Mouse (Mus musculus) brain, embryonic 14.5 days (tissue): ENCODE measurements around the gene Spem1. TPM values are rescaled to one million over a fixed set of nuclear protein-coding genes. Genes with fewer than 3 reads are reported as not detected.

Experiments used
- DNase-seq: peaks from one replicate; pipeline ENCODE4 v3.0.0-alpha.2; 2011; ENCODE audit warnings: low read depth
- CTCF ChIP-seq: fragments of 200-500 bp; IDR thresholded peaks from 2 replicates; pipeline ENCODE4 v1.5.1; 2012; ENCODE audit warnings: inconsistent platforms, mild to moderate bottlenecking, moderate library complexity, borderline replicate concordance; ENCODE audit not compliant: insufficient read depth, insufficient read length; ENCODE audit errors: extremely low read depth
- POLR2A ChIP-seq: fragments of 200-500 bp; IDR thresholded peaks from 2 replicates; pipeline ENCODE4 v1.6.1; 2012; ENCODE audit warnings: mild to moderate bottlenecking, inconsistent platforms, borderline replicate concordance; ENCODE audit not compliant: poor library complexity, insufficient read depth, insufficient read length, severe bottlenecking; ENCODE audit errors: extremely low read depth
- polyA plus RNA-seq: library from polyadenylated mRNA; depleted of rRNA; stranded (reverse); fragments of >200 nt; gene quantifications from 2 replicates; pipeline ENCODE4 v1.2.3, GENCODE M21; 2012; rRNA removed

Spem1 gene
- polyA plus RNA-seq, 1 experiment = 1.3 TPM

DNA sequence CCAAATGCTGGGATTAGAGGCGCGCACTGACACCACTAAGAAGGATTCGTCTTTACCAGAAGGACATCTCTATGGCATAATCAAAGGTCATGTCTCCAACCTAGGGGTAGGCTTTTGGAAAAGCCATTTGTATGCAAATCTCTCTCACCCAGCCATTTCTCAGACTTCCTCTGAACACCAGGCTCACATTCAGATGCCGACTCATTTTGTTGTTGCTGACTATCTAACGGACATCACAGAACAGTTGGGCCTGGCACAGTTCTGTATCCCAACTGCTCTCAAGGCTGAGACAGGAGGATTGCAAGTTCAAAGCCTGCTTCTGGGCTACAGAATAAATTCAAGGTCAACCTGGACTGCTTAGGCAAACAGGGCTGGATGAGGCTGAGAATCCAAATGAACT, 34.7 kb downstream of the Spem1 start:
- TF ChIP-seq POLR2A = no peak
- TF ChIP-seq CTCF = no peak
- no peak for DNase-seq

DNA sequence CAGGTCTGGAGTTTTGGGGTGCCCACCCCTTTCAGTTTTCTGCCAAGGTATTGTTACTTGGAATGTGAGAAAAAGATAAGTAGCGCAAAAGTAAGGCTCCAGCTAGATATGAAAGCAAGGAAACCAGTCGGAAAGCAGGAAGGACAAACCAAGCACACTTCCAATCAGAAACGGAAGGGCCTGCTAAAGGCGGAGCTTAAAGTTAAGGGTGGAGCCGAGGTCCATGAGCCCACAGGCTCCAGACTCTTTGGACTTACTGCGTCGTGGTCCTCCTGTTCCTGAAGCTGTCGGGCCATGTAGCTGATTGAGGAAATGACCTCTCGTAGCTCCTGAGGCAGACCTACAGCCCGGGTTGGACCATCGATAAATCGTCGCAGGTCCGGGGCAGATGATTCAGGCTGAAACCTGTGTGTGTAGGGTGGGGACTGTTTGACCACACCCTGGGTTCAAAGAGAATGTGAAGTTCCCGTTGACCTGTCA, 37.1 kb downstream of the Spem1 start:
- no peak for TF ChIP-seq CTCF
- no peak for TF ChIP-seq POLR2A
- no peak for DNase-seq

DNA sequence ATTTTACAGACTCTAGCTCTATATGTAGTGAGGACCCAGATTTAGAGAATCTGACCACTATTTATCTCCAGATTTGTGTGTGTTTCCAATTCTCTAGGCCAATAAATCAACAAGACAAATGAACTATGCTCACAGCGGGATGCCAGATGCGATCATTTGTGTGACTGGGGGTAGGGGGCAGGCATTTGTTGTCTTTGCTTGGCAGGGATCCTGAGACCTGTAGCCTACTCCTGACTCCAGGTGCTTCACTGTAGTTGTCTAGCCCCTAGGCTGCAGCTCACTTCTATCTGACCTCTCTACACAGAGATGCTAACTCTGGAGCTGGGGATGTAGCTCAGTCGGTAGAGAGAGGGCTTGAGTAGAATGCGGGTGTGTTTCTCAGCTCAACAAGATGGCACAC, 40.2 kb downstream of the Spem1 start:
- no peak for TF ChIP-seq POLR2A
- no peak for DNase-seq

DNA sequence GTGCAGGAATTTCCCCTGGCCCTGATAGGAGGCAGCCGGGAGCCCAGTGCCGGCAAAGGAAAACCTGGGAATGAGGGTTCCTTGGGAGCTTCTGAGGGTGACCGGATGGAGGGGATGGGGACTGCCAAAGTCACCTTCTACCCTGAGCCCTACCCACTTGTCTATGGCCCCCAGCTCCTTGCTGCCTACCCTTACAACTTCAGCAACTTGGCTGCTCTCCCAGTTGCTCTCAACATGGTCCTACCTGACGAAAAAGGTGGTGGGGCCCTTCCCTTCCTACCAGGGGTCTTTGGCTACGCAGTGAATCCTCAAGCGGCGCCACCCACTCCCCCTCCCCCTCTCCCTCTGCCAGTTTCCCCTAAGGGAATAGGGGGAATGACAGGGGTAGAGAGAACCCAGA, 43.0 kb downstream of the Spem1 start:
- DNase-seq = no peak
- no peak for TF ChIP-seq CTCF
- TF ChIP-seq POLR2A = no peak

DNA sequence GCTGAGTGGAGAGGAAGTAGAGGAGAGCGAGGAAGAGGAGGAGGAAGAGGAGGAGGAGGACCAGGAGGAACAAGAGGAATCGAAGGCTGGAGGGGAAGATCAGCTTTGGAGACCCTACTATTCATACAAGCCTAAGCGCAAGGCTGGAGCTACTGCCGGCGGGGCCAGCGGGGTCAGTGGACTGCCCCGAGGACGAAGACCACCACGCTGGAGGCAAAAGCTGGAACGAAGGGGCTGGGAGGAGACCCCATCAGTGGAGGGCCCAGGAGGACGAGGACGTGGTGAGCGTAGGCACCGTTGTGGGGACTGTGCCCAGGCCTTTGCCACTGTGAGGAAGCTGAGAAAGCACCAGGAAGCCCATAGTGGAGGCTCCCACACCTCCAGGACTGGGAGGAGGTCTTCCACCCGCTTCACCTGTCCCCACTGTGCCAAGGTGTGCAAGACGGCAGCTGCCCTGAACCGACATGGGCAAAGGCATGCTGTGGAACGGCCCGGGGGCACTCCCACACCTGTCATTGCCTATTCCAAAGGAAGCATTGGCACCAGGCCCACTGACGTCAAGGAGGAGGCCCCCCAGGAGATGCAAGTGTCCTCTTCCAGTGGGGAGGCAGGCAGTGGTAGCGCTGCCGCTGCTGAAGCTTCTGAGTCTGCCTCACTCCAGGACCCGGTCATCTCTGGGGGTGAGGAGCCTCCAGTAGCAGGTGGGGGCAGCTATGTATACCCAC, 43.6 kb downstream of the Spem1 start:
- TF ChIP-seq POLR2A = no peak
- no peak for TF ChIP-seq CTCF
- DNase-seq = no peak

DNA sequence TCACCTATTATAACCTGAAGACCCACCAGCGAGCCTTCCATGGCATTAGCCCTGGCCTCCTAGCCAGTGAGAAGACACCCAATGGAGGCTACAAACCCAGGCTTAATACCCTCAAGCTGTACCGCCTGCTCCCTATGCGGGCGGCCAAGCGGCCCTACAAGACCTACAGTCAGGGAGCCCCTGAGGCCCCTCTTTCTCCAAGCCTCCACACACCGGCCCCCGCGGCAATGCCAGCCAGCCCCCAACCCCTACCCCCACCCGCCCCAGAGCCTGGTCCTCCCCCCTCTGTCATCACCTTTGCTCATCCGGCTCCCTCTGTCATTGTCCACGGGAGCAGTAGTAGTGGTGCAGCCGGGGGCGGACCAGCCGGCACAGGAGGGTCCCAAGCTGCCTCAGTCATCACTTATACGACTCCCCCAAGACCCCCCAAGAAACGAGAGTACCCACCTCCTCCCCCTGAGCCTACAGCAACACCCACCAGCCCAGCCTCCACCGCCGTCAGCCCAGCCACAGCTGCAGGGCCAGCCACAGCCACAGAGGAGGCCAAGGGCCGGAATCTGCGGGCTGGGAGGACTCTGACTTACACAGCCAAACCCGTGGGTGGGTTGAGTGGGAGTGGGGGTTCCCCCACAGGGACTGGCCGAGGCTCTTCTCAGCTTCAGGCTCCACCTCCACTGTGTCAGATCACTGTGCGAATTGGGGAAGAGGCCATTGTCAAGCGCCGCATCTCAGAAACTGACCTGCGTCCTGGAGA, 44.3 kb downstream of the Spem1 start:
- TF ChIP-seq CTCF = no peak
- TF ChIP-seq POLR2A = no peak
- no peak for DNase-seq

DNA sequence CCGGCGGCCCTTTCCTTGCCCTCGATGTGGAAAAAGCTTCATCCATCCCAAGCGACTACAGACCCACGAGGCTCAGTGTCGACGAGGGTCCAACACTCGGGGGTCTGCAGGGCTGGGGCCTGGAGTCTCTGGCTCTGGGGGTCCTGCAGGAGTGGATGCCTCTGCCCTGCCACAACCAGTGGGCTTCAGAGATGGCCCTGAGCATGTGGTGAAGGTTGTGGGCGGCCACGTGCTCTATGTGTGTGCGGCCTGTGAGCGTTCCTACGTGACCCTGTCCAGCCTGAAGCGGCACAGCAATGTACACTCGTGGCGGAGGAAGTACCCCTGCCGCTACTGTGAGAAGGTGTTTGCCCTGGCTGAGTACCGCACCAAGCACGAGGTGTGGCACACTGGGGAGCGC, 45.5 kb downstream of the Spem1 start:
- TF ChIP-seq POLR2A (no peak), CTCF (no peak)

DNA sequence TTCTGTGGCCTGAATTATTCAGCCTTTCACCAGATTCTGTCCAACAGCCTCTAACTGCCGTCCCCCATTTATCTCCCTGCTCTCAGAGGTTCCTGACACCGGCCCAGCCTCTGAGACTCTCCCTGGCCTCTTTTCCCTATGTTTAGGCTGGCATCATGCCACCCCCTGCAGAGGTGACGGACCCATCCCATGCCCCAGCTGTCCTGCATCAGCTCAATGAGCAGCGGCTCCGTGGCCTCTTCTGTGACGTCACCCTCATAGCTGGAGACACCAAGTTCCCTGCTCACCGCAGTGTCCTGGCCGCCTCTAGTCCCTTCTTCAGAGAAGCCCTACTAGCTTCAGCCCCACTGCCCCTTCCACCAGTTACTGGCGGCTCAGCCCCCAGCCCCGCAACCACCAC, 46.3 kb downstream of the Spem1 start:
- no peak for DNase-seq

More for the DNA sequence above, 45.5 kb downstream of the Spem1 start:
- DNase-seq = no peak

DNA sequence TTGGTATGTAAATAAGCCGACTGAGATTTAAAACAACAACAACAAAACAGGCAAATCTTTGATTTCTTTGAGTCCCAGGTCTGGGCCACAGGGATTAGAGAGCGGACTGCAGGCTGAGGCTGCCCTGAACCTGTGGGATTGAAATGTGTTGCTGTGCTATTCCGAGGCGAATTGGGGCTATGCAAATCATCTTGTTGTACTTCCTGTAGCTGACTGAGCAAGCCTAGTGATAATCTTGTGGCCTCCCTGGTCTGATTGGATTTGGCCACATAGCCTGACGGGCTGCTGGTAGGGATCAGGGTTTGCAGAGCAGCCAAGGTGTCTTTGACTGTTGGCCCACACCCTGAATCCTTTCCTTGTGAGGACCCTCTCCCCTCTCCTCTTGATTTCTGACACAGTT, 47.0 kb downstream of the Spem1 start:
- no peak for DNase-seq
- TF ChIP-seq CTCF (no peak), POLR2A (no peak)

More for the DNA sequence above, 46.3 kb downstream of the Spem1 start:
- no peak for TF ChIP-seq POLR2A
- no peak for TF ChIP-seq CTCF

Other genes starting within 250 kb of the Spem1 start
- 20.9 and 27.0 TPM in 2 replicates for gene Wrap53, start 241.9 kb downstream of the Spem1 start, polyA plus RNA-seq
- 93.6 and 131 TPM in 2 replicates for gene Trp53, start 241.8 kb downstream of the Spem1 start, polyA plus RNA-seq
- gene Atp1b2, start 216.2 kb downstream of the Spem1 start, polyA plus RNA-seq = 44.3 and 74.7 TPM in 2 replicates
- 0.08 TPM in 1 of 2 replicates, not detected in the other for gene Shbg, start 204.3 kb downstream of the Spem1 start, polyA plus RNA-seq
- 13.7 and 17.8 TPM in 2 replicates for gene Sat2, start 200.2 kb downstream of the Spem1 start, polyA plus RNA-seq
- gene Fxr2, start 189.2 kb downstream of the Spem1 start, polyA plus RNA-seq = 129 and 151 TPM in 2 replicates
- gene Sox15, start 166.9 kb downstream of the Spem1 start, polyA plus RNA-seq = 0.42 TPM in 1 of 2 replicates, not detected in the other
- gene Mpdu1, start 159.5 kb downstream of the Spem1 start, polyA plus RNA-seq = 133 and 185 TPM in 2 replicates
- 7.8 and 10.8 TPM in 2 replicates for gene Cd68, start 156.0 kb downstream of the Spem1 start, polyA plus RNA-seq
- gene Eif4a1, start 149.8 kb downstream of the Spem1 start, polyA plus RNA-seq = 894 and 1,040 TPM in 2 replicates
- 139 and 167 TPM in 2 replicates for gene Senp3, start 140.1 kb downstream of the Spem1 start, polyA plus RNA-seq
- gene Tnfsf13, start 136.4 kb downstream of the Spem1 start, polyA plus RNA-seq = 0.55 and 0.71 TPM in 2 replicates
- 5.3 and 6.0 TPM in 2 replicates for gene Tnfsf12, start 126.3 kb downstream of the Spem1 start, polyA plus RNA-seq
- 0.77 and 1.2 TPM in 2 replicates for gene Tnfsfm13, start 126.1 kb downstream of the Spem1 start, polyA plus RNA-seq
- 35.8 and 71.0 TPM in 2 replicates for gene Polr2a, start 63.5 kb downstream of the Spem1 start, polyA plus RNA-seq
- gene Slc35g3, start 60.2 kb downstream of the Spem1 start, polyA plus RNA-seq = 0.68 and 1.1 TPM in 2 replicates
- 10.0 and 12.1 TPM in 2 replicates for gene Zbtb4, start 56.3 kb downstream of the Spem1 start, polyA plus RNA-seq
- 3.0 and 4.2 TPM in 2 replicates for gene Chrnb1, start 26.2 kb downstream of the Spem1 start, polyA plus RNA-seq
- 20.4 and 20.9 TPM in 2 replicates for gene Fgf11, start 20.3 kb downstream of the Spem1 start, polyA plus RNA-seq
- 0.30 and 0.36 TPM in 2 replicates for gene Tmem102, start 16.6 kb downstream of the Spem1 start, polyA plus RNA-seq
- not detected in 2 replicates for gene Gm39566, start 6.9 kb downstream of the Spem1 start, polyA plus RNA-seq
- gene Spem2, start 3.7 kb downstream of the Spem1 start, polyA plus RNA-seq = not detected in 2 replicates
- 123 and 183 TPM in 2 replicates for gene Nlgn2, start 15.6 kb upstream of the Spem1 start, polyA plus RNA-seq
- 167 and 271 TPM in 2 replicates for gene Tmem256, start 16.3 kb upstream of the Spem1 start, polyA plus RNA-seq
- 86.3 and 105 TPM in 2 replicates for gene Plscr3, start 24.2 kb upstream of the Spem1 start, polyA plus RNA-seq
- 0.18 and 0.29 TPM in 2 replicates for gene Tnk1, start 36.5 kb upstream of the Spem1 start, polyA plus RNA-seq
- not detected in 2 replicates for gene Tmem95, start 55.8 kb upstream of the Spem1 start, polyA plus RNA-seq
- 1.6 and 1.9 TPM in 2 replicates for gene Kctd11, start 59.2 kb upstream of the Spem1 start, polyA plus RNA-seq
- gene Acap1, start 73.4 kb upstream of the Spem1 start, polyA plus RNA-seq = 0.59 and 0.82 TPM in 2 replicates
- gene 2810408A11Rik, start 78.8 kb upstream of the Spem1 start, polyA plus RNA-seq = 8.5 and 9.5 TPM in 2 replicates
- 118 and 129 TPM in 2 replicates for gene Neurl4, start 78.9 kb upstream of the Spem1 start, polyA plus RNA-seq
- gene Gps2, start 91.7 kb upstream of the Spem1 start, polyA plus RNA-seq = 80.8 and 109 TPM in 2 replicates
- 727 and 821 TPM in 2 replicates for gene Eif5a, start 99.8 kb upstream of the Spem1 start, polyA plus RNA-seq
- gene Ybx2, start 113.6 kb upstream of the Spem1 start, polyA plus RNA-seq = 45.0 and 67.9 TPM in 2 replicates
- gene Slc2a4, start 126.0 kb upstream of the Spem1 start, polyA plus RNA-seq = 5.2 and 12.5 TPM in 2 replicates
- 0.33 and 0.38 TPM in 2 replicates for gene Cldn7, start 142.6 kb upstream of the Spem1 start, polyA plus RNA-seq
- gene Ctdnep1, start 159.0 kb upstream of the Spem1 start, polyA plus RNA-seq = 98.1 and 110 TPM in 2 replicates
- gene Elp5, start 160.3 kb upstream of the Spem1 start, polyA plus RNA-seq = 127 and 159 TPM in 2 replicates
- gene Gabarap, start 169.0 kb upstream of the Spem1 start, polyA plus RNA-seq = 457 and 501 TPM in 2 replicates
- 49.2 and 54.9 TPM in 2 replicates for gene Phf23, start 173.6 kb upstream of the Spem1 start, polyA plus RNA-seq
- 36.8 and 45.7 TPM in 2 replicates for gene Dvl2, start 178.4 kb upstream of the Spem1 start, polyA plus RNA-seq
- 36.0 and 43.9 TPM in 2 replicates for gene Acadvl, start 193.2 kb upstream of the Spem1 start, polyA plus RNA-seq
- gene Dlg4, start 194.8 kb upstream of the Spem1 start, polyA plus RNA-seq = 231 and 306 TPM in 2 replicates
- gene Asgr1, start 231.9 kb upstream of the Spem1 start, polyA plus RNA-seq = 1.2 and 1.8 TPM in 2 replicates